Mouse (Mus musculus): Measurements from ENCODE around the gene Opn4.

The Opn4 gene

DNA sequence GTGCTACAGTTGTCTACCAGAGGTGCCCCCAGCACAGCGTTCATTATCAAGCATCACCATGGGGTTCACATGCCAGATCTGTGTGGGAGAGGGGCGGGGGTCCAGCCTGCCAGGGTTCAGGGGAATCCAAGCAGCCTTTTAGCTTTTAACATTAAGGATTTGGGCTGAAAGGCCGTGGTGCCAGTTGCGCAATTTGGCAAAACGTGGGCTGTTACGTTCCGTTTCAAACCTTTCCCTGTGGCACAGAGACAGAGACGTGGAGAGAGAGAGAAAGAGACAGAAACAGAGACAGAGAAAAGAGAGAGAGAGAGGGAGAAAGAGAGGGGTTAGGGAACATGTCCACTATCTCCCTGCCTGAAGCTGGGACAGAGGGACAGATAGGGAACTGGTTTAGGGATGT is 38.3 kb downstream of the Opn4 start:
- DNase-seq, result no peak

DNA sequence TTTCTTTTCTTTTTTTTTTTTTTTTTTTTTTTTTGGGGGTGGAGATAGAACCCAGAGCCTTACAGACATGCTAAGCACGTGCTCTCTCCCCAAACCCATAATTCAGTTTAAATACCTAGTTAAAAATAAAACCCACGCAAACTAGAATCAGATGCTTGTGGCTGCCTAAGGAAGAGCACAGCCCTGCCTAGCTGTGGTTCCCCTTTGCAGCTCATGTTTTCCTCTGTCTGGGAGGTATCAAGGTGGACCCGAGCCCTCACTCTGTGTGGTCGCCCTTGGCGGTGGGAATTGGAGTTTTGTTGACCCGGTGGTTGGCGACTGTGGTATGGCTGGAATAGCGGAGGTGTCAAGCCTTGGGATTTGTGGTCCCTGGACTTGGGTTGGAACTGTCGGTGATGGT is 41.0 kb downstream of the Opn4 start:
- DNase-seq, result no peak

DNA sequence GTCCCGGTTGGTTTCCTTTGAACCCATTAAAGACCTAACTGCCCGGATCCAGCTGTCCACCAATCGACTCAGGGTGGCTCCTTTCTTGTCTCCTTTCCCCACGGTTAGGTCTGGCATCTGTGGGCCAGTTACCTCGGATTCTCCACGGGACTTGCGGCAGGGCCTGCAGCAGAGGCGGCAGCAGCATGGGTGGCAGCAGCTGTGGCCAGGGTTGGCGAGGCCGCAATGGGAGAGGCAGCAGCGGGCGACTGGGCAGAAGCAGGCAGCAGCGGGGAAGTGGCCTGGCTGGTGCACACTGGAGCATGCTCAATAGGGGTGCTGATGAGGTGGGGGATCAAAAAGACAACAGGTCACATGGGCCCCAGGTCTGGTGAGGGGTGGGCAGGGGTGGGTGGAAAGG is 44.7 kb downstream of the Opn4 start:
- no peak for DNase-seq

DNA sequence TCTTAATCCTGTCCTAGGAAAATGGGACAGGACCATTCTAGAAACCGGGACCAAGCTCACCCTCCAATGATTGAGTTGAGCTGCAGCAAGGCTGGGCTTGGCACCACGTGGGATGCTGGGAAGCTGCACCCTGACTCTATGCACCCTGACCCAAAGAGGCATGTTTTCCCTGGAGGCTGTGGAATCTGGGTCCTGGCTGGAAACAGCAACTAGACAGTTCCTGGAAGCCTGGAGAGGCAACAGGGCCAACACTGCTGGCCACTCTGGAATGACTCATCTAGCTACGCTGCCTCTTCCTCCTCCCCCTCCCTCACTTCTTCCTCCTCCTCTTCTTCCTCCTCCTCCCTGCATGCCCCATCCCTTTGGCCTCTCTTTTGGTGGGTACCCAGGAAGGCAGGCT is 45.9 kb downstream of the Opn4 start:
- peak; percentile 40 to 53 for DNase-seq

DNA sequence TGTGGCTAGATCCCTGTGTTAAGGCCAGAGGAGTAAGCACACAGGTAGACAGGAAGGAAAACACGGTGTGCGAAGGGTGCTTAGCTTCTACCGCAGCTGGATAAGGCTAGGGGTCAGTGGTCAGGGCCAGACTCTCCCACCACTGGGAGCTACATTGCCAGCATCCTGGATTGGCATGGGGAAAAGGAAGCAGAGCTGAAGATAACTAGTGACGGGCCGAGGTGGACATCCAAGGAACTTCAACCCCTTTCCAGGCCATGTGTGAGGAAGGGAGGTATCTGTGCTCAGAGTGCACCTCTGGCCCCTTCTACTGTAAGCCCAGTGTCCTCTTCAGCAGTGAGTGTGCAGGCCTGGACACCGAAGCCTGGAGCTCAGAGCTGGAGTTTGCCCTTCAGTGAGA is 46.5 kb downstream of the Opn4 start:
- DNase-seq, result no peak

DNA sequence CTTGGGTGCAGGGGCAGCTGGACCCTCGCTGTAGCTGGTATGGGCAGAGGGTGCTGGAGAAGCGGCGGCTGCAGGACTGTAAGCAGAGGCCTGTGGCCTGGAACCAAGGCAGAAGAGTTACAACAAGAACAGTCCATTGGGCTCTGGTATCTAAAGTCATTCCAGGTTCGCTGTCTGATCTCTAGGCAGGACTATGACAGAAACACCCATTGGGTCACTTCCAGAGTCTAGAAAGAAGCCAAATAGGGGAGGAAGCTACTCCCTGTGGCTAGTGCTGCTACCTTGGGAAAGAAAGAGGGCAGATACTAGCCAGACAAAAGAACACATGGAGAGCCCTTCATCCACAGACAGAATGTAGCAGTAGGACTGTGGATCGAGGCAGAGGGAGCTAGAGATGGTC is 47.7 kb downstream of the Opn4 start:
- no peak for DNase-seq

DNA sequence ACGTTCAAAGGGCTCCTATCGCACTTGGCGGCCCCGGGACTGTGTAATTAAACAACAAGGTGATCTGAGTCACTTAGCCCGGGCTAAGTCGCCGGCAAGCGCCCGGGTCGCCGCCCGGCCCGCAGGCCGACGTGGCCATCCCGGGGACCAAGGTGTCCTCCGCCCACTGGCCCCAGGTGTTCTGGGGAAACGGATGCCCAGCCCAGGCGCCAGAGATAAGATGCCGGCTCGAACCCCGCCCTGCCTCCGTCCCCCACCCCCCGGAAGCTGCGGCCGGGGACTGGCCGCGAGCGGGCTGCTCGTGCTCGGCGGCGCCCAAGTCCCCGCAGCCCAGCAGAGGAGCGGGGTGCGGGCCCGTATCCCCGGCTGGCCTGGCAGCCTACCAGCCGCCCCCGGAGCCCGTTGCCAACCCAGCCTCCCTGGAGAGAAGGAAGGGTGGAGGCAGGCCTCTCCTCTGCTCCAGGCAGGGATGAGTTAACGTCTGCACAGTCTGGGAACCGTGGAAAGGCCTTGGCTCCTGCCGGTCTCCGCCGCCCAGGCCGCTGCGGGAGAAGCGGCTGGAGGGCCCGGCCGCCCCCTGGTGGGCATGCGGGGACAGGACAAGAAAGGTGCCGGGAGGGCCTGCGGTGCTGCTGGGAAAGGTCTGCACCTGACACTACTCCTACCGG is 50.8 kb downstream of the Opn4 start:
- DNase-seq, result peak; percentile 82 to 90

DNA sequence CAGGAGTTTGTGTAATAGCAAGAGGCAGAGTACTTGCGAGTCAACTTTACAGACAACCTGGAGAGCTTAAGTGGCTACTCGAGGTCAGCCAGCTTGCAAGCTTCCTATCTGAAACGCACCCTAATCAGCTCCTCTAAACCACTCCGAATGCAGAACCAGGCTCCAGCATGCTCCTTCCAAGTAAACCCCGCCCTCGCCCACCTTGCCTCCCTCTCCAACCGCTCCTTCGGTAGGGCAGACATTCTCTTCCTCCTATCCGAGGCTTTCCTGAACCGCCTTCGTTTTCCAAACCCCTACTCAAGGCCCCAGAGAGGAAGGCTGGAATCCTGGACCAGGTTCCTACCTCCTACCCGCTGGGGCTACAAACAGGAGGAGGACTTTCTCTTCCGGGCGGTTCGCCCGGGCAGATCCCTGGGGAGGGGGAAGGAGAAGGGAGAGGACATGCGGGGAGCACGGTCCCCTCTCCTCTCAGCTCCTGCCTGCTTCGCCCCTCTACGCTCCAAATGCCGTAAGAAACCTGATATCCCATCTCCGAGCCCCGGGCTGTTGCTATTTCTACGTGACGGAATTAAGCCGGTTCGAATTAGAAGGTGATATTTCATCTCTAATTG is 51.4 kb downstream of the Opn4 start:
- DNase-seq, result peak; percentile 28 to 56

DNA sequence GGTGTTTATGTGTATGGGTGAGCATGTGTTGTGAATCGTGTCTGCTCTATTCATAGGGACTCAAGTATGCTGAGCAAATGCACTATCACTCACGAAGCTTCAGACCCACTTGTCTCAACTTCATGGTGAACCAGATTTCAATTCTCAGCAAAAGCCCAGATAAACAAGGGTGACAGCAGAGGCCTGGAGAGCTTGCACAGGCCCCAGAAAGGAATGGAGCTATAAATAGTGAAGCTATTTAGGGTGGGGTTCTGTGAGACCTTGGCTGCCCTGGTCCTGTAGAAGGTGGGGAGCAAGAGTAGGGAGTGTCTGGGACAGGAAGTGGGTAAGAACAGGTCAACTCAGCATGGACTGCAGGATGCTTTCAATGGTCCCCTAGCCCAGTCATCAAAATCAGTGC is 55.4 kb downstream of the Opn4 start:
- no peak for DNase-seq

DNA sequence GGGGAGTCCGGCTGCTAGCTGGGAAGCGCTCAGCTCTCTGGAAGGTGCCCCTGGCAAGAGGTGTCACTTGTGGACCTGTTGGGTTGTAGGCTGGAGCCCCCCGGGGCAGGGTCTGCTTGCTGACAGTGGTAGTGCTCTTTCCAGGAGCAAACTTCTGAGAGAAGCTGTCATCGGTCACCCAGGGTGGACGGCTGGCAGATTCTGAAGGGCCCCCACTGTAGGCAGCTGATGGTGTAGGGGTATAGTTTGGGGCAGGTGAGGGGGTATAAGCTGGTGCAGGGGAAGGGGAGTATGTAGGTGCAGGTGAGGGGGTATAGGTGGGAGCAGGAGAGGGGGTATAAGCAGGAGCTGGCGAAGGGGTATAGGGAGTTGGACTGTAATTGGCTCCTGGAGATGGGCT is 55.9 kb downstream of the Opn4 start:
- DNase-seq, result no peak

DNA sequence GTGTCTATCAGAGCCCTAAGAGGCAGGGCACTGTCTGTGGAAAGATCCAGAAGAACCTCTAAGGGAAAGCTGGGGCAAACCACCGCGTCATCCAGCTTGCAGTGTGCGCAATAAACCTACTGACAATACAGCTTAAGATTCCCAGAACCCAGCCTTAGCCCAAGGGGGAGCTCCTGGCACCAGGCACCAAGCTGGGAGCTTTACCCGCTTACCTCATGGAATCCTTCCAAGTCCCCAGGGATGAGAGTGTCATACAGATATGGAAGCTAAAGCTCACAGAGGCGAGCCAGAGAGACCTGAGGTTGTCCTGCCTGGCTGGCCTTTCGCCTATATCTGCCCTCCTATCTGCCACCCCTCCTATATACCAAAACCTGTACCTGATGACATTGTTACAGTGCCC is 56.3 kb downstream of the Opn4 start:
- no peak for DNase-seq

DNA sequence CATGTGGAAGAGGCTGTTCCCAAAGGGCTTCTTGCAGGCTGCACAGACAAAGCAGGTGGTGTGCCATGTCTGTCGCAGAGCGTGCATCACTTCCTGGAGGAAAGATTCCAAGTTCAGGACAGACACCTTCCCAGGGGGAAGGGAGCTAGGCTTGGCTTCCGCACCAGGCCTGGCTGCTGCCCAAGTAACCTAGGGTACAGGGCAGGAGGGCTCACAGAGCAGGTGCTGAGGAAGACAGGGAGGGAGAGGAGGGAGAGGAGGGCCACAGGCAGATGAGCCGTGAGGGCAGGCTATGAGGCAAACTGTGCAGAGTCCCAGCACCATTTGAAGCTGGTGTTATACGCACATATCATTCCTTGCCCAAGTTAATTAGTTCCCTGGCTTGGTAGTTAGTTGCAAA is 58.0 kb downstream of the Opn4 start:
- peak; percentile 38 to 61 for DNase-seq

DNA sequence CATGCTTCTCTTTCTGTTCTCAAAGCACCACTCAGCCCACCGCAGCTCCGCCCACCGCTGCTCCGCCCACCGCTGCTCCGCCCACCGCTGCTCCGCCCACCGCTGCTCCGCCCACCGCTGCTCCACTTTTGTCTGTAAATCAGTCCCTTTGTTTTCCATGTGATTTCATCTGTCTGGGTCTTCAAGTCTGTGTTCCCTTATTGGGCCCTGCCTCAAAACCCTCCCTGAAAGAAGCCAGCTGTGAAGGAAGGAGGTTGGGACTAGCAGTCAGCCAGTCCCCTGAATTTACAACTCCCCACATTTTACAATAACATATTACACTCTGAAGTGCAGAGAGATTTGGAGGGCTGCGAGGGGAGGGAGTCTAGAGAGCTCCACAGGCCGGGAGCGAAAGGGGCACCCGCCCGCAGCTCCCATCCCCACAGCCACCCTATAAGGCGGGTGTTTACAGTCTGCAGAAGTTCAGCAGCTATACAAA is 59.2 kb downstream of the Opn4 start:
- DNase-seq, result peak; percentile 49 to 71
